11 mouse cellular contexts compared by ENCODE assay signal in the genomic region with DNA sequence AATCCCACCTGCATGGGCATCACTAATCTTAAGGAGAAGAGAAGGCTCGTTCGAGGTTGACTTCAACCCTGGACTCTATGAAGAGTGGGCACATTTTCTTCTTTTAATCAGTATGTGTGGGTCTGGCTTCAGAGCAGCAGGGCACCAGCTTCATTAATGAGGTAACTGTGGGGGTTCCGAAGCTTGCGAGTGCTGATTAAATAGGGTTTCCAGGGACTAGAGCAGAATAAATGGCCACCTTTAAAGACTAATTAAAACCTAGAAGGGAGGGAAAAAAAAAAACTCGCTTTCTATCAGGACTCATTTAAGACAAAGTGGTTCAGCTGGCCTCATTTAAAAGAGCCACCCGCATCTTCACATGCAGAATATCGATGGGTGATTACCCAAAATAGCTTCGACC. TPM values are rescaled to one million over a fixed set of nuclear protein-coding genes. Genes with fewer than 3 reads are reported as not detected.
DNase-seq lines count a peak whose midpoint lies in the region; ATAC-seq lines count a peak whose summit lies in the region.
"Had no signal": no experiment of that assay in that cellular context is flagged by ENCODE, and none has a peak within 500 bp of the region (broad histone marks: within the 10 kb centered on the region; RNA-seq: fewer than 3 reads in every experiment).

No protein-coding gene starts in this region.

- no peak overlapping the region for H3K27ac ChIP-seq in hindbrain, embryonic 12.5 days
- no peak overlapping the region for H3K27ac ChIP-seq in hindbrain, embryonic 11.5 days (ENCODE audit: low read depth, low read length)
- H3K27ac ChIP-seq in forebrain, embryonic 12.5 days, result peak overlapping the region; percentile 65; the same call in 1 of the 2 replicates
- 0 out of 2 replicates have a peak overlapping the region, but pooled peaks have one; percentile 20 for H3K27ac ChIP-seq in hindbrain, embryonic 16.5 days (ENCODE audit: low read depth, low read length)
- H3K27ac ChIP-seq in kidney, embryonic 14.5 days (ENCODE audit: low read depth, low read length), result no peak overlapping the region
- H3K27ac ChIP-seq: embryonic facial prominence, embryonic 12.5 days; intestine, embryonic 15.5 days; neural tube, embryonic 12.5 days had no signal

- WGBS in hindbrain, embryonic 12.5 days, result 51% methylated on average over 8 of the region's 8 CpGs
- WGBS in hindbrain, embryonic 11.5 days, result 65% methylated on average over 8 of the region's 8 CpGs
- WGBS in forebrain, embryonic 12.5 days, result 6% methylated on average over 8 of the region's 8 CpGs
- 32% methylated on average over 8 of the region's 8 CpGs for WGBS in hindbrain, embryonic 16.5 days
- WGBS in kidney, embryonic 14.5 days, result 89% methylated on average over 8 of the region's 8 CpGs

- no peaks in the 10 kb centered on the region for H3K9me3 ChIP-seq in hindbrain, embryonic 12.5 days (replicated peaks)
- H3K9me3 ChIP-seq in hindbrain, embryonic 11.5 days (ENCODE audit: control insufficient read depth, low read length), result no peaks in the 10 kb centered on the region
- H3K9me3 ChIP-seq in forebrain, embryonic 12.5 days, result no peaks in the 10 kb centered on the region
- H3K9me3 ChIP-seq in hindbrain, embryonic 16.5 days (ENCODE audit: control insufficient read depth, low read length), result no peaks in the 10 kb centered on the region
- no peaks in the 10 kb centered on the region for H3K9me3 ChIP-seq in kidney, embryonic 14.5 days (ENCODE audit: control insufficient read depth, low read length)
- H3K9me3 ChIP-seq: embryonic facial prominence, embryonic 12.5 days; intestine, embryonic 15.5 days; neural tube, embryonic 12.5 days had no signal

- H3K27me3 ChIP-seq in hindbrain, embryonic 12.5 days, result peaks cover 8% of the 10 kb centered on the region; the same call in 1 of the 2 replicates
- peaks cover 5% of the 10 kb centered on the region; the same call in 1 of the 2 replicates for H3K27me3 ChIP-seq in hindbrain, embryonic 11.5 days (ENCODE audit: control insufficient read depth, insufficient read depth, low read length)
- H3K27me3 ChIP-seq in forebrain, embryonic 12.5 days, result peaks cover 50% of the 10 kb centered on the region
- H3K27me3 ChIP-seq in hindbrain, embryonic 16.5 days (replicated peaks; ENCODE audit: control insufficient read depth, insufficient read depth, low read length), result peaks cover 3% of the 10 kb centered on the region; the same call in 1 of the 2 replicates
- H3K27me3 ChIP-seq in kidney, embryonic 14.5 days (ENCODE audit: control insufficient read depth, insufficient read depth, low read length), result no peaks in the 10 kb centered on the region; the same call in 1 of the 2 replicates
- H3K27me3 ChIP-seq: intestine, embryonic 15.5 days had no signal

- peaks cover 15% of the 10 kb centered on the region for H3K4me1 ChIP-seq in hindbrain, embryonic 12.5 days
- no peaks in the 10 kb centered on the region for H3K4me1 ChIP-seq in hindbrain, embryonic 11.5 days (replicated peaks; ENCODE audit: control insufficient read depth, insufficient read depth, low read length)
- peaks cover 21% of the 10 kb centered on the region for H3K4me1 ChIP-seq in forebrain, embryonic 12.5 days
- no peaks in the 10 kb centered on the region; the same call in 1 of the 2 replicates for H3K4me1 ChIP-seq in hindbrain, embryonic 16.5 days (ENCODE audit: control insufficient read depth, insufficient read depth, low read depth, low read length)
- no peaks in the 10 kb centered on the region for H3K4me1 ChIP-seq in kidney, embryonic 14.5 days (ENCODE audit: control insufficient read depth, insufficient read depth, low read length)
- H3K4me1 ChIP-seq: embryonic facial prominence, embryonic 12.5 days had no signal

- no peak overlapping the region for H3K4me2 ChIP-seq in hindbrain, embryonic 12.5 days (replicated peaks)
- no peak overlapping the region for H3K4me2 ChIP-seq in hindbrain, embryonic 11.5 days (replicated peaks; ENCODE audit: low read depth, low read length)
- no peak overlapping the region for H3K4me2 ChIP-seq in forebrain, embryonic 12.5 days
- no peak overlapping the region for H3K4me2 ChIP-seq in hindbrain, embryonic 16.5 days (ENCODE audit: low read length)
- H3K4me2 ChIP-seq in kidney, embryonic 14.5 days (replicated peaks; ENCODE audit: low read depth, low read length), result no peak overlapping the region
- H3K4me2 ChIP-seq: embryonic facial prominence, embryonic 12.5 days; intestine, embryonic 15.5 days; neural tube, embryonic 12.5 days had no signal

- no peak for DNase-seq in hindbrain, embryonic 11.5 days (ENCODE audit: low spot score)
- DNase-seq in Muller cell, postnatal 12 days (ENCODE audit: inconsistent ontology term), result peak; percentile 51
- DNase-seq in frontal cortex, postnatal 14 days (ENCODE audit: low spot score in 2 of 2), result no peak

- no peaks in the 10 kb centered on the region for H3K36me3 ChIP-seq in hindbrain, embryonic 12.5 days
- H3K36me3 ChIP-seq in hindbrain, embryonic 11.5 days (ENCODE audit: control insufficient read depth, insufficient read depth, low read length), result no peaks in the 10 kb centered on the region
- H3K36me3 ChIP-seq in forebrain, embryonic 12.5 days (replicated peaks), result no peaks in the 10 kb centered on the region
- no peaks in the 10 kb centered on the region for H3K36me3 ChIP-seq in hindbrain, embryonic 16.5 days (ENCODE audit: control insufficient read depth, insufficient read depth, low read length)
- H3K36me3 ChIP-seq in kidney, embryonic 14.5 days (ENCODE audit: control insufficient read depth, insufficient read depth, low read length), result no peaks in the 10 kb centered on the region
- H3K36me3 ChIP-seq: embryonic facial prominence, embryonic 12.5 days; intestine, embryonic 15.5 days had no signal

- H3K9ac ChIP-seq in hindbrain, embryonic 12.5 days, result no peak overlapping the region
- no peak overlapping the region for H3K9ac ChIP-seq in hindbrain, embryonic 11.5 days (ENCODE audit: low read depth, low read length)
- no peak overlapping the region for H3K9ac ChIP-seq in forebrain, embryonic 12.5 days
- H3K9ac ChIP-seq in hindbrain, embryonic 16.5 days (ENCODE audit: low read depth, low read length), result no peak overlapping the region
- no peak overlapping the region for H3K9ac ChIP-seq in kidney, embryonic 14.5 days (ENCODE audit: low read depth, low read length)
- H3K9ac ChIP-seq: embryonic facial prominence, embryonic 12.5 days; intestine, embryonic 15.5 days; neural tube, embryonic 12.5 days had no signal

- peak; percentile 23; the same call in 1 of the 2 replicates for ATAC-seq in hindbrain, embryonic 12.5 days (ENCODE audit: low FRiP score)
- ATAC-seq in hindbrain, embryonic 11.5 days (ENCODE audit: low FRiP score), result no peak
- ATAC-seq in forebrain, embryonic 12.5 days (ENCODE audit: low FRiP score), result peak; percentile 71
- no peak for ATAC-seq in hindbrain, embryonic 16.5 days
- no peak for ATAC-seq in kidney, embryonic 14.5 days (ENCODE audit: low FRiP score, low TSS enrichment)
- ATAC-seq: intestine, embryonic 15.5 days had no signal

- no peak overlapping the region for H3K4me3 ChIP-seq in hindbrain, embryonic 12.5 days
- no peak overlapping the region for H3K4me3 ChIP-seq in hindbrain, embryonic 11.5 days (ENCODE audit: low read depth, low read length)
- H3K4me3 ChIP-seq in forebrain, embryonic 12.5 days (replicated peaks), result no peak overlapping the region
- H3K4me3 ChIP-seq in hindbrain, embryonic 16.5 days (ENCODE audit: low read length), result no peak overlapping the region
- no peak overlapping the region for H3K4me3 ChIP-seq in kidney, embryonic 14.5 days (ENCODE audit: low read length)
- H3K4me3 ChIP-seq: embryonic facial prominence, embryonic 12.5 days; gastrocnemius, adult 2 months; intestine, embryonic 15.5 days; neural tube, embryonic 12.5 days had no signal

RNA-seq across cellular contexts. Expression of a gene that starts 25.0 kb away (rescaled TPM):
- 1.6 and 2.8 TPM in 2 replicates for polyA plus RNA-seq in hindbrain, embryonic 12.5 days (2016; fragmentation: Nextera tagmentation; extraction: Ambion mirVana)
- polyA plus RNA-seq in hindbrain, embryonic 11.5 days (2014; fragmentation: Nextera tagmentation; extraction: Ambion mirVana), result 0.68 and 0.83 TPM in 2 replicates
- 1.0 and 1.1 TPM in 2 replicates for polyA plus RNA-seq in forebrain, embryonic 12.5 days (2016; fragmentation: Nextera tagmentation; extraction: Ambion mirVana)
- polyA plus RNA-seq in hindbrain, embryonic 16.5 days (2015; fragmentation: Nextera tagmentation; extraction: Ambion mirVana), result 4.9 and 6.7 TPM in 2 replicates
- 2.0 and 3.2 TPM in 2 replicates for polyA plus RNA-seq in kidney, embryonic 14.5 days (2014; fragmentation: Nextera tagmentation; extraction: Ambion mirVana)

Comparison
In these comparisons a context has a peak if more than half of its experiments do, and no peak if none do; other contexts are left out.
1. ATAC-seq: peak in hindbrain, embryonic 12.5 days (single experiment) and forebrain, embryonic 12.5 days (single experiment); none in hindbrain, embryonic 11.5 days (single experiment), hindbrain, embryonic 16.5 days (single experiment) and kidney, embryonic 14.5 days (single experiment).
2. H3K27ac ChIP-seq: peak in forebrain, embryonic 12.5 days (single experiment) and hindbrain, embryonic 16.5 days (single experiment); none in hindbrain, embryonic 12.5 days (single experiment), hindbrain, embryonic 11.5 days (single experiment) and kidney, embryonic 14.5 days (single experiment).